Mouse (Mus musculus): ENCODE results near the gene Arnt. TPM values are rescaled to one million over a fixed set of nuclear protein-coding genes. Genes with fewer than 3 reads are reported as not detected.

The Arnt gene
- polyA plus RNA-seq, 1 experiment from 2014 or later: 41.0 TPM

DNA sequence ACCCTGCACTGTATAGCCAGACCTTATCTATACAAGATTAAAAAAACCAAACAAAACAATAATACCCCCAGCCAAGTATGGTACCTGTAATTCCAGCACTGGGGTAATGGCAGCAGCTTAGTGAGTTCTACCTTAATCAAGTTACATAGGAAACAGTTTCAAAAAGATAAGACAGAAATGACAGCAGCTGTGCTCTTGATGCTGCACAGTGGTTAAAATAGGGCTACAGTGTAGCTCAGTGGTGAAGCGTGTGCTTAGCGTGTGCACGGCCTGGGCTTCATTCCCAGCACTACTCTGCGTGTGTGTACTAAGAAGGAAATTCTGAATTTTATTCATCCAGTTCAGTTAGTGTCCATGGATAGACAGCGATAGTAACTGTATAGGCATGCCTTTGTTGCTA lies 22.2 kb downstream of the Arnt start:
- ATAC-seq (ENCODE audit: insufficient read depth) (no peak), DNase-seq (no peak)
- WGBS: 93% methylated on average over 5 of the region's 5 CpGs
- no peaks in the 10 kb centered on the region for H3K27me3 ChIP-seq (ENCODE audit: insufficient read depth, low read length)
- H3K36me3 ChIP-seq (ENCODE audit: insufficient read depth): peaks cover 42% of the 10 kb centered on the region
- no peak overlapping the region for H3K4me3 ChIP-seq (ENCODE audit: low read depth, low read length)
- no peaks in the 10 kb centered on the region for H3K9me3 ChIP-seq (ENCODE audit: low read depth, low read length)
- no peak overlapping the region for H3K27ac ChIP-seq (ENCODE audit: low read depth)
- no peak overlapping the region for H3K4me2 ChIP-seq
- no peak overlapping the region for H3K9ac ChIP-seq
- H3K4me1 ChIP-seq (ENCODE audit: insufficient read depth): no peaks in the 10 kb centered on the region
- TF ChIP-seq CTCF (IDR thresholded peaks at IDR 0.05; ENCODE audit: low read depth): no peak

DNA sequence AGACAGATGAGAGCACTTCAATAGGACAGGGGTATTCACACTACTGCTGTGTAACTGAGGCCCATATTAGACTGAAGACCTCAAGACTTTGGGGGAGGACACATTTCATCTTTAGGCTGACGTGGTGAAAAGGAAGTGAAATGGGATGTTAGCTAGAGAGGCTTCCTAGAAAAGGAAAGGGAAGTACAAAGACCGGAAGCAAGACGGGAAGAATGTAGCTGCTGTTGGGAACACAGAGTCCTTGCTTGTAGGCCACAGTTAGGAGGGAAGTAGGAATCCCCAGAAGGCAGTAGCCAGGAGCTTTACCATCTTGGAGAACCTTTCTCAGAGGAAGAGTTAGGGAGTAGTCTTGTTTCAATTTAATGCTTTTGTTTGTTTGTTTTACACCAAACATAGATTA lies 23.6 kb downstream of the Arnt start:
- no peaks in the 10 kb centered on the region for H3K27me3 ChIP-seq (ENCODE audit: insufficient read depth, low read length)
- ATAC-seq (ENCODE audit: insufficient read depth): no peak
- H3K36me3 ChIP-seq (ENCODE audit: insufficient read depth): peaks cover 33% of the 10 kb centered on the region
- no peak overlapping the region for H3K9ac ChIP-seq
- peak; percentile 11 for DNase-seq
- H3K9me3 ChIP-seq (ENCODE audit: low read depth, low read length): no peaks in the 10 kb centered on the region
- 74% methylated on average over 3 of the region's 3 CpGs for WGBS
- no peaks in the 10 kb centered on the region for H3K4me1 ChIP-seq (ENCODE audit: insufficient read depth)
- H3K4me3 ChIP-seq (ENCODE audit: low read depth, low read length): no peak overlapping the region
- no peak for TF ChIP-seq CTCF (IDR thresholded peaks at IDR 0.05; ENCODE audit: low read depth)
- no peak overlapping the region for H3K4me2 ChIP-seq
- no peak overlapping the region for H3K27ac ChIP-seq (ENCODE audit: low read depth)

DNA sequence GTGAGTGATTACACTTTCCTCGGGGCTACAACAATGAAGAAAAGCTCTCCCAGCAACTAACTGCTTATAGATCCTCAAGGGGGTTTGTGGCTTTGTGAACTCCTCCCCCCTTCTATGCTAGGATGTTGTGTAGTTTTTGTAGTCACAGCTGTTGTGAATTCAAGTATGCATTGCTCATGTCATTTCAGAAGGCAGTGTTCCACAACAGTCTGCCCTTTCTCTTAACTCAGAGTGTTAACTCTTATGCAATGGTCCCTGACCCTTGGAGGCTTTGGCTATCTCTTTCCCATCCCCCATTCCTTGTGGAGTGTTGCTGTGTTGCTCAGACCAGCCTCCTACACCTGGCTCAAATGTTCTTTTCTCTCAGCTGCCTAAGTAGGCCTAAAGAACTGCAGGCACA lies 25.2 kb downstream of the Arnt start:
- Histone ChIP-seq H3K9me3 (ENCODE audit: low read depth, low read length) (no peaks in the 10 kb centered on the region), H3K4me2 (no peak overlapping the region), H3K36me3 (ENCODE audit: insufficient read depth) (peaks cover 21% of the 10 kb centered on the region), H3K4me3 (ENCODE audit: low read depth, low read length) (no peak overlapping the region), H3K4me1 (ENCODE audit: insufficient read depth) (no peaks in the 10 kb centered on the region), H3K27ac (ENCODE audit: low read depth) (no peak overlapping the region), H3K9ac (no peak overlapping the region), H3K27me3 (ENCODE audit: insufficient read depth, low read length) (no peaks in the 10 kb centered on the region)
- no peak for DNase-seq
- no peak for ATAC-seq (ENCODE audit: insufficient read depth)
- no peak for TF ChIP-seq CTCF (IDR thresholded peaks at IDR 0.05; ENCODE audit: low read depth)
- WGBS: 78% methylated on average over 1 of the region's 1 CpGs

DNA sequence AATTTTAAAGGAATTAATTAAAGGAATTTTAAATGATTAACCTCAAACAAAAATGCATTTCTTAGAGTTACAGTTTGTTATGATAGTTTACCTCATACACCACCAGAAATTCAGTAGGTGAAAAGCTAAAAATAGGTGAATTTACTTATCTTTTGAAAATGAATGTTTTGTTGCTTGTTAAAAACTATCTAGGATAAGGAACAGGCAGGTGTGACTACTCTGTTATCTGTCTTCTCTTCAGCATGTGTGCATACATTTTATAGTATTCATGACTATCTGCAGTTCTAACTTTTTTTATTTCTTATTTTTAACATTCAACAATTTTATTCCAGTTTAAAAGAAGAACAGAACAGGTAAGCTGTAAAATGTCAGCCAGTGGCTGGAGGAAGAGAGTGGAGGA lies 29.7 kb downstream of the Arnt start:
- no peak for TF ChIP-seq CTCF (IDR thresholded peaks at IDR 0.05; ENCODE audit: low read depth)
- Histone ChIP-seq H3K27ac (ENCODE audit: low read depth) (no peak overlapping the region), H3K36me3 (ENCODE audit: insufficient read depth) (peaks cover 21% of the 10 kb centered on the region; the same call in 1 of the 2 replicates), H3K9ac (no peak overlapping the region), H3K27me3 (ENCODE audit: insufficient read depth, low read length) (no peaks in the 10 kb centered on the region), H3K4me3 (ENCODE audit: low read depth, low read length) (no peak overlapping the region), H3K4me1 (ENCODE audit: insufficient read depth) (no peaks in the 10 kb centered on the region), H3K4me2 (no peak overlapping the region), H3K9me3 (ENCODE audit: low read depth, low read length) (no peaks in the 10 kb centered on the region)
- DNase-seq (no peak), ATAC-seq (ENCODE audit: insufficient read depth) (no peak)

DNA sequence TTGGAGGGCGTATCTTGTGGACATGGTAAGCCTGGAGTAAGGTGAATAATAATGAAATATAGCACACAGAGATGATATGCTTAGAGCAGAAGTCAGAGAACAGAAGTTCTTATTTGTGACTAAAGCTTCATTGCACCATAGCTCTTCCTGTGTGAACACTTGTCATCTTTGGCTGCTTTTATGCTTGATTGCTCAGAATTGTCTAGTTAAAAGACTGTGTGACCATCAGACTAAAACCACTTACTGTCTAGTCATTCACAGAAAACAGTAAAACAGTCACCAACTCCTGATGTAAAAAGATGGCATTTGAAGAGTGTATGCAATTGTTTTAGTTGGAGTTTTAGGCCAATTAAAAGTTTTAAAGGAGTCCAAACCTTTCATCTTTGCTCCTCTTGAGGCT lies 44.8 kb downstream of the Arnt start:
- Histone ChIP-seq H3K36me3 (ENCODE audit: insufficient read depth) (peaks cover 70% of the 10 kb centered on the region), H3K9ac (no peak overlapping the region), H3K9me3 (ENCODE audit: low read depth, low read length) (no peaks in the 10 kb centered on the region), H3K4me2 (no peak overlapping the region), H3K27me3 (ENCODE audit: insufficient read depth, low read length) (no peaks in the 10 kb centered on the region), H3K4me1 (ENCODE audit: insufficient read depth) (no peaks in the 10 kb centered on the region), H3K4me3 (ENCODE audit: low read depth, low read length) (no peak overlapping the region), H3K27ac (ENCODE audit: low read depth) (no peak overlapping the region)
- no peak for TF ChIP-seq CTCF (IDR thresholded peaks at IDR 0.05; ENCODE audit: low read depth)
- WGBS: 96% methylated on average over 1 of the region's 1 CpGs
- DNase-seq (no peak), ATAC-seq (ENCODE audit: insufficient read depth) (no peak)

DNA sequence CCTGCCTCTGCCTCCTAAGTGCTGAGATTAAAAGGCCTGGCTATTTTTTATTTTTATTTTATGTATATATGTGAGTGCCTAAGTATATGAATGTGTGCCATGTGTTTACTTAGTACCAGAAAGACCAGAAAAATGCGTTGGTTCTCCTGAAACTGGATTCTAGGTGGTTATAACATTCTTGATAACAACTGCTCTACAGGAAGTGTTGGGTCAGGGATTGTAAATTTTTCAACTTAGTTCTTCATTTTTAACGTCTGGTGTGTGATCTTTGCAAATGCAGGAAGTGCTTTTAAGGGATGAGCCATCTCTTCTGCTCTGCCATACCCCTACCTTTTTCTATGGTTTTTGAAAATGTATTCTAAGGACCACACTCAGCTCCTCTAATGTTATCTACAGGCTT lies 52.2 kb downstream of the Arnt start:
- 65% methylated on average over 2 of the region's 2 CpGs for WGBS
- H3K27ac ChIP-seq (ENCODE audit: low read depth): no peak overlapping the region
- no peak for TF ChIP-seq CTCF (IDR thresholded peaks at IDR 0.05; ENCODE audit: low read depth)
- no peak overlapping the region for H3K4me2 ChIP-seq
- no peaks in the 10 kb centered on the region for H3K27me3 ChIP-seq (ENCODE audit: insufficient read depth, low read length)
- no peak overlapping the region for H3K9ac ChIP-seq
- peaks cover 75% of the 10 kb centered on the region for H3K36me3 ChIP-seq (ENCODE audit: insufficient read depth)
- H3K4me3 ChIP-seq (ENCODE audit: low read depth, low read length): no peak overlapping the region
- no peak for ATAC-seq (ENCODE audit: insufficient read depth)
- no peak for DNase-seq
- H3K9me3 ChIP-seq (ENCODE audit: low read depth, low read length): no peaks in the 10 kb centered on the region
- H3K4me1 ChIP-seq (ENCODE audit: insufficient read depth): no peaks in the 10 kb centered on the region

DNA sequence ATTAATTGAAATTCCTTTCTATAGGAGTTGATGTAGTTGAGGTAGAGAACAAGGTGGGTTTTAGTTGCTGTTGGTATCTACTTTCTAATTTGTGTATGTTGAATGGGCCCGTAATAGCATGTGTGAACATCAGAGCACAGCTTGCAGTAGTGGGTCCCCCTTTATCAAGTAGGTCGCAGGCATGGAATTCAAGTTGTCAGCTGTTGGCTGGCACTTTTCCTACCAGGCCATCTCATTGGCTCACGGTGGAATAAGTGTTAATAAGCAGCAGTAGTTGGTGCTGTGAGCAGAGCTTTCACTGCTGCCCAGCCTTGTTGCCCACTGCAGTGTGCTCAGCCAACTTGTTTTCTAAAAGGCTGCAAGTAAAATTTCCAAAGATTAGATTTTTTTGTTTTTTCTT lies 54.5 kb downstream of the Arnt start:
- TF ChIP-seq CTCF (IDR thresholded peaks at IDR 0.05; ENCODE audit: low read depth): no peak
- H3K27ac ChIP-seq (ENCODE audit: low read depth): no peak overlapping the region
- DNase-seq (no peak), ATAC-seq (ENCODE audit: insufficient read depth) (no peak)
- H3K9me3 ChIP-seq (ENCODE audit: low read depth, low read length): no peaks in the 10 kb centered on the region
- H3K36me3 ChIP-seq (ENCODE audit: insufficient read depth): peaks cover 83% of the 10 kb centered on the region
- H3K4me1 ChIP-seq (ENCODE audit: insufficient read depth): no peaks in the 10 kb centered on the region
- H3K9ac ChIP-seq: no peak overlapping the region
- H3K4me2 ChIP-seq: no peak overlapping the region
- WGBS: 85% methylated on average over 3 of the region's 3 CpGs
- no peak overlapping the region for H3K4me3 ChIP-seq (ENCODE audit: low read depth, low read length)
- H3K27me3 ChIP-seq (ENCODE audit: insufficient read depth, low read length): no peaks in the 10 kb centered on the region

DNA sequence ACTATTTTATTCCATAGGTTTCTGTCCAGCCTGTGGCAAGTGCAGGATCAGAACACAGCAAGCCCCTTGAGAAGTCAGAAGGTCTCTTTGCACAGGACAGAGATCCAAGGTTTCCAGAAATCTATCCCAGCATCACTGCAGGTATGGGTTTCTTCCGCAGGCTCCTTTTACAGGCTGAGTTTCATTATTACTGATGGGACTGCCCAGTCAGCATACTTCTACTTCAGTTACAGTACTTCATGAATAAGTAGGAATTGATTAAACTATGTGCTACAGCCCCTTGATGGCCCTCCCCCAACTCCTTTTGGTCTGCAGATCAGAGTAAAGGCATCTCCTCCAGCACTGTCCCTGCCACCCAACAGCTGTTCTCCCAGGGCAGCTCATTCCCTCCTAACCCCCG lies 56.0 kb downstream of the Arnt start:
- H3K4me2 ChIP-seq: no peak overlapping the region
- H3K36me3 ChIP-seq (ENCODE audit: insufficient read depth): peaks cover 94% of the 10 kb centered on the region
- H3K9me3 ChIP-seq (ENCODE audit: low read depth, low read length): no peaks in the 10 kb centered on the region
- no peak for DNase-seq
- no peak overlapping the region for H3K9ac ChIP-seq
- TF ChIP-seq CTCF (IDR thresholded peaks at IDR 0.05; ENCODE audit: low read depth): no peak
- H3K4me3 ChIP-seq (ENCODE audit: low read depth, low read length): no peak overlapping the region
- no peaks in the 10 kb centered on the region for H3K27me3 ChIP-seq (ENCODE audit: insufficient read depth, low read length)
- no peak overlapping the region for H3K27ac ChIP-seq (ENCODE audit: low read depth)
- WGBS: 86% methylated on average over 2 of the region's 2 CpGs
- ATAC-seq (ENCODE audit: insufficient read depth): no peak
- H3K4me1 ChIP-seq (ENCODE audit: insufficient read depth): no peaks in the 10 kb centered on the region
